Mouse (Mus musculus) layer of hippocampus, postnatal 25 days (tissue): ENCODE results near the gene Ezh1. TPM values are rescaled to one million over a fixed set of nuclear protein-coding genes. Genes with fewer than 3 reads are reported as not detected.

Source experiments
- DNase-seq, 2 experiments: peaks; one replicate each; pipeline ENCODE4 v3.0.0; 2022; ENCODE audit warnings: mixed read lengths in 2 of 2, low spot score in 1 of 2; ENCODE audit errors: extremely low spot score in 1 of 2
- total RNA-seq, 2 experiments: library from RNA; stranded (reverse); gene quantifications; 2 replicates each; pipeline ENCODE4 v1.2.3; 2021

Ezh1 gene
- total RNA-seq, 2 experiments from 2014 or later = 57.1 to 62.1 TPM

- no peak for DNase-seq
Observed at GRCm38 (mm10) chr11:101152825-101153224, 73.4 kb downstream of the Ezh1 start.

- no peak for DNase-seq
Observed at GRCm38 (mm10) chr11:101151063-101151462, 75.2 kb downstream of the Ezh1 start.

GRCm38 (mm10) chr11:101149178-101150105 lies 76.8 kb downstream of the Ezh1 start:
- no peak for DNase-seq

- no peak for DNase-seq
Observed at GRCm38 (mm10) chr11:101148751-101149150, 77.5 kb downstream of the Ezh1 start.

GRCm38 (mm10) chr11:101146377-101146776 lies 79.9 kb downstream of the Ezh1 start:
- DNase-seq = no peak

- DNase-seq = no peak
Observed at GRCm38 (mm10) chr11:101143338-101144225, 82.7 kb downstream of the Ezh1 start.

GRCm38 (mm10) chr11:101142215-101142967 lies 83.9 kb downstream of the Ezh1 start:
- DNase-seq = no peak

Other genes starting within 250 kb of the Ezh1 start
- gene Atp6v0a1, start 217.0 kb downstream of the Ezh1 start, total RNA-seq = 100 to 1,000 TPM; 446 to 454 TPM
- gene Naglu, start 156.5 kb downstream of the Ezh1 start, total RNA-seq = 10 to 100 TPM in 1 of 2 experiments, 1 to 10 TPM in 1; 9.2 to 10.8 TPM
- gene Hsd17b1, start 148.1 kb downstream of the Ezh1 start, total RNA-seq = under 1 TPM; 0.63 to 0.94 TPM
- gene Coasy, start 143.9 kb downstream of the Ezh1 start, total RNA-seq = 10 to 100 TPM; 25.1 to 29.9 TPM
- gene Mlx, start 139.2 kb downstream of the Ezh1 start, total RNA-seq = 10 to 100 TPM; 45.1 to 45.6 TPM
- 1 to 10 TPM; 3.3 to 4.4 TPM for gene Psmc3ip, start 131.0 kb downstream of the Ezh1 start, total RNA-seq
- gene Retreg3, start 106.6 kb downstream of the Ezh1 start, total RNA-seq = 10 to 100 TPM; 57.3 to 62.6 TPM
- gene Tubg1, start 106.5 kb downstream of the Ezh1 start, total RNA-seq = 10 to 100 TPM; 44.4 to 52.3 TPM
- 10 to 100 TPM; 44.9 to 47.8 TPM for gene Tubg2, start 70.6 kb downstream of the Ezh1 start, total RNA-seq
- 100 to 1,000 TPM; 158 to 169 TPM for gene Cntnap1, start 55.9 kb downstream of the Ezh1 start, total RNA-seq
- 10 to 100 TPM; 13.2 to 14.3 TPM for gene Plekhh3, start 55.1 kb downstream of the Ezh1 start, total RNA-seq
- under 1 TPM; 0.21 to 0.25 TPM for gene Ccr10, start 51.0 kb downstream of the Ezh1 start, total RNA-seq
- 10 to 100 TPM; 50.2 to 72.5 TPM for gene Ramp2, start 19.6 kb upstream of the Ezh1 start, total RNA-seq
- gene Vps25, start 27.2 kb upstream of the Ezh1 start, total RNA-seq = 10 to 100 TPM; 70.0 to 75.2 TPM
- gene Wnk4, start 34.1 kb upstream of the Ezh1 start, total RNA-seq = 1 to 10 TPM; 6.2 to 7.7 TPM
- gene Cntd1, start 52.5 kb upstream of the Ezh1 start, total RNA-seq = under 1 TPM; 0.25 to 0.35 TPM
- 100 to 1,000 TPM in 1 of 2 experiments, 10 to 100 TPM in 1; 87.2 to 117 TPM for gene Coa3, start 52.7 kb upstream of the Ezh1 start, total RNA-seq
- gene Becn1, start 75.8 kb upstream of the Ezh1 start, total RNA-seq = 100 to 1,000 TPM; 204 to 230 TPM
- 100 to 1,000 TPM; 119 to 126 TPM for gene Psme3, start 89.8 kb upstream of the Ezh1 start, total RNA-seq
- 1 to 10 TPM; 5.8 to 8.0 TPM for gene Aoc2, start 98.6 kb upstream of the Ezh1 start, total RNA-seq
- gene Aoc3, start 104.1 kb upstream of the Ezh1 start, total RNA-seq = under 1 TPM; 0.86 to 0.99 TPM
- not detected for gene G6pc, start 141.1 kb upstream of the Ezh1 start, total RNA-seq
- 10 to 100 TPM; 43.9 to 48.9 TPM for gene Aarsd1, start 191.2 kb upstream of the Ezh1 start, total RNA-seq
- 1 to 10 TPM; 4.5 to 6.5 TPM for gene Gm27029, start 198.3 kb upstream of the Ezh1 start, total RNA-seq
- gene Rundc1, start 198.6 kb upstream of the Ezh1 start, total RNA-seq = 10 to 100 TPM; 30.7 to 33.2 TPM
- 1 to 10 TPM; 1.3 to 1.4 TPM for gene Ptges3l, start 198.9 kb upstream of the Ezh1 start, total RNA-seq
- gene Rpl27, start 215.8 kb upstream of the Ezh1 start, total RNA-seq = 10 to 100 TPM; 50.0 to 52.5 TPM
- gene Ifi35, start 221.9 kb upstream of the Ezh1 start, total RNA-seq = 1 to 10 TPM; 1.9 to 2.2 TPM
- 100 to 1,000 TPM; 145 to 159 TPM for gene Rnd2, start 238.5 kb upstream of the Ezh1 start, total RNA-seq
- 10 to 100 TPM; 33.2 to 36.0 TPM for gene Vat1, start 239.8 kb upstream of the Ezh1 start, total RNA-seq